Mouse (Mus musculus) monocyte, adult 2 months (primary cell): ENCODE results near the gene Gm2115.

ENCODE experiments used
- DNase-seq, 2 experiments: peaks; one replicate each; pipeline ENCODE4 v3.0.0; 2022; ENCODE audit warnings: low spot score in 2 of 2, low read depth in 1 of 2

Gene Gm2115

DNA sequence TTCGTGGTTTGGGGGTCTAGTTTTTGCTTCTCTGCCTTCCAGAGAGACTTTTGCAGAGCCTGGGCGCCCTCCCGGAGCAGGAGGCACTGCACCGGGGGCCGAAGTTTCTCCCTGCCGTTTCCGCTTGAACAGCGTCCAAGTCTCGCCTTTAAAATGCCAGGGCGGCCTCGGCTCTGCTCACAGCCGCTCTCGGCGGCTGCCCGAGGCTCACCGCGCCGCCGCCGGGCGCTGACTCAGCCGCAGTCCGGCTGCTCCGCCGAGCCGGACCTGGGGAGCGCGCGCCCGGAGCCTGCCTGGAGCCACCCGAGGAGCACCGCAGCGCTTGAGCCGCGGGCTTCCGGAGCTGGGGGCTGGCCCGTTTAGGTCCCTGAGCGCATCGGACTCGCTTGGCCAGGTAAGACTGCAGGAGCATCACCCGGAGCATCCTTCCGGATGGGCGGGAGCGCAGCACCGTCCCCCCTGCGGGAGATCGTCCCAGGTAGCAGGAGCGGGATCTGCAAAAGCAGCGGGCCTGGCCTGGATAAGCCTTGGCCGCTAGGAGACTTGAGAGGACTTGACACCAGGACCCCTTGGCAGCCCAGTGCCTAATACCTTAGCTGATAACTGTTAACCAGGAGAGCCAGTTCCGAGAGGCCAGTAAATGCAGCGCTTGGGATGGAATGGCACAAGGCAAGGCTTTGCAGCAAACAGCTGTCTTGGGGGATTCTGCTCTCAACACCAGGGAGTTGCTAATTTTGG is at the start of gene Gm2115:
TSS of gene Gm2115 (plus strand) at position 159 of the 738 bp plus-strand sequence.
- DNase-seq = no peak

DNA sequence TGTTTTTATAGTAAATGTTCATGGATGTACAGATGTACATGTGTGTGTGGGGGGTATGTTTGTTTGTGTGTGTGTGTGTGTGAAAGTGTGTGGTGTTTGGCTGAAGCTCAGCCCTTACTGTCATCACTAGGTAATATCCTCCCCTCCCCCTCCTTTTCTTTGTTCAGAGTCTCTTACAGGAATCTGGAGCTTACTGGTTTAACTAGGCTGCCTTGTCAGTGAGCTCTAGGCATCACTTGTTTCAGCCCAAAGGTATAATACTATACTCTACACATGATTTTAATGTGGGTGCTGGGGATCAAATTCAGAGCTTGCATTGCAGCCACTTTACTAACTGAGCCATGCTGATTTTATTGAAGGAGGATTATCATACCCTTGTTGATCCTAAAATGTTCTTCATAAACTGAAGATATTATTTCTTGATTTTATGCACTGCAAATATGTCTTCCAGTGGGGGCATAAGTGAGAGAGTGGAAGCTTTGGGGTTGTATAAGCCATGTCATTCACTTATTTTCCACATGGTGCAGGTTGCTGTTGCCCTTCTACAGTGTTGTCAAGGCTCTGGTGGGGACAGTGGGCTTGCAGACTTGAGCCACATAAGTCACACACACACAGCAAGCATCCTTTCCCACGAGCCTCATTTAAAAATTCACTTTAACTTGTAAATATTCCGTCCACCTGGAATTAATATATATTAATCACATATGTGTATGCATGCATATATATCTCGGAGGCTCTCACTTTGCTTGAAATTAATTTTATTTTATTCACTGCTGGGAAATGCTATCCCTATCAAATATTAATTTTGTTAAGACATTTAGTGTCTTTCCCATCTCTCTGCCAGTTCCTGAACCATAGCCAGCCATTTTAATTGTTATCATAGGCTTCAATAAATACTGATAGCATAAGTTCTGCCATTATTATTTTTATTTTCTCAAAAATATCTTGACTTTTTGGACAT is 45.0 kb upstream of the Gm2115 start:
- no peak for DNase-seq

DNA sequence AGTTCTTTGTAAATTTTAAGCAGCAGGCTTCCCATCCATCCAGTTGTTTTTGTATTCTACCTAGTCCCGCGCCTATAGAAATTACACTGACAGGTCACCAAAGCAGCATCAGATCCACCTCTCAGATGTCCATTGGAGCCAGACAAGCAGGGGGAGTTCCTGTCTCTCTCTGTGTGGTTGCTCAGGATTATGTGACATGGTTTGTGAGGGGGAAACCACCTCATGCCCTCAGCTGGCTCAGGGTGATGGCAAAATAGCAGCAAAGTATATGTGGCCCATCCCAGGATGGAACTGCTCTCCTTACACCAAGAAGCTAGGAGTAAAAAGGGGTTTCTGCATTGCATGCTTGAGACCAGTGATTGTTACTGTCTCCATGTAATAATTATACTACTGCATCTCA is 42.3 kb upstream of the Gm2115 start:
- DNase-seq = no peak

DNA sequence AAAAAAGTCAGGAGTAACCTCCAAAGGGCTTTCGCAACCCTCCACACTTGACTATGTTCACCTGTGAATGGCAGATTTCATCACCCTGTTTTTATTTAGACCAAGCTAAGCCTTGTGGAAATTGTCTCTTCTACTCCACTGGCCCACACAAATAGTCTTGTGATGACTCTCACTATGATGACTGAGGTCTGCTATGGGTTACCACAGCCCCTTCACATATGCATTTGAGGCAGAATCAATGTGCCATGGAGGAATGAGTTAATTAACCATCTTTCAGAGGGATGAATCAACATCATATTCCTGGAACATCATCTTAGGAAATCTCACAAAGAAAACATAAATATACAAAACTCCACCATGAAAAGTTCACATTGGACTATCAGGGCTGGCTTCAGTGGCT is 25.6 kb upstream of the Gm2115 start:
- no peak for DNase-seq

DNA sequence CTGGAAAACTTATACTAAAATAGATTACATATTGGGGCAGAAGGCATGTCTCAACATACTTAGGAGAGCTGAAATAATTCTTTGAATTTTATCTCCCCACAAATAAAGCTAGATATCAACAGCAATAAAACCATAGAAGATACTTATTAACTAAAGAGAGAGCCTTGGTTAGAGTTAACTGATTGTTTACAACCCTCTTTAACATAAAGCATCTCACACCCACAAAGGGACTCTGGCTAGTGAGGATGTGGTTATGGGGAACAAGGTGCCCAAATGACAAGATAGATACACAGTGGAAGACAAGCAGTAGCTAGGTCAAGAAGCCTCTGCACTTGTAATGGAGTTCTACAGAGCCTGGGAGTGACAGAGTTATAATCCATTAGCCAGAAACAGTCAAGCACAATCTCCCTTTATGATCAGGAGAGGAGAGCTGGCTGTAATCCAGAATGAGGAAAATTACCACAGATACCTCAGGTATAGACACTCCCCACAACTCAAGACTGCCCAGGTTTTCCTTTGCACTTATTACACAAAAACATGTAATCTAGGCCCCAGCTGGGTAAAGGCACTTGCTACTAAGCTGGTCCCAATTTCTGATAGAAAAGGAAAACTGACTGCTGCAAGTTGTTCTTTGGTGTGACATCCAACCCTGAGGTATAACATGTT is 10.1 kb upstream of the Gm2115 start:
- DNase-seq = no peak

DNA sequence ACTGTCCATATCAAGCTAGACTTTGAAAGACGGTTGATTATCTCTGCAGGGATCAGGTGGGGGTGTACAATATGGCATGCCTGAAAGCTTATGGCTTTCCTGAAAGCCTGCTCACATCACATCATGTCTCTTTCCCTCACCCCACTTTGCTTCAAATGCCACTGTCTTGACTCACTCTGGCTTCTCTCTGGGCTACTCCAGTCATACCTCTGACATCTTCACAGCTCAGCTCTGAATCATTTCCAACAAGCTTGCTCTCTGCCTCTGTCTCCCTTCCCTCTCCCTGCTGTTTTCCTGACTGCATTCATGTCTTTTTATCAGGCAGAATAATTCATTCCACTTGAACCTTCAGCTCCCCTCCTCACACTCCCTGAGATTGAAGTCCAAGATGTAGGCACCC is 7.4 kb upstream of the Gm2115 start:
- DNase-seq = no peak

DNA sequence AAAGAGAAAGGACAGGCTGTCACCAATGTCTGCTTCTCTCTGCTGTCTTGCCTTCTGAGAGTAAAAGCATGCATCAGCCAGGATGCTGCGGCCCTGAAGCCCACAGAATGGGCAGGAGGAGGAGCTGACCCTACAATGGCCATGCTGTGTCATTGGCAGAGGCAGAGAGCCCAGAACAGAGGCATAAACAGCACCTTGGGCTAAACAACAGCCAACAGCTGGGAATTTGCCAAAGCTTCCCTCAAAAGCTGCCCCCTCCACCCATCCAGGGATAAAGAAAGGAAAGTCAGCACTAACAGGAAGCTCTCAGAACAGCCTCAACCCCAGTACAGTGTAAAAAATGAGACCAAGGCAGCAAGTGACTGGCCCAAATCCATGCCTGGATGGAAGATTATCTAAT is 6.3 kb upstream of the Gm2115 start:
- no peak for DNase-seq

DNA sequence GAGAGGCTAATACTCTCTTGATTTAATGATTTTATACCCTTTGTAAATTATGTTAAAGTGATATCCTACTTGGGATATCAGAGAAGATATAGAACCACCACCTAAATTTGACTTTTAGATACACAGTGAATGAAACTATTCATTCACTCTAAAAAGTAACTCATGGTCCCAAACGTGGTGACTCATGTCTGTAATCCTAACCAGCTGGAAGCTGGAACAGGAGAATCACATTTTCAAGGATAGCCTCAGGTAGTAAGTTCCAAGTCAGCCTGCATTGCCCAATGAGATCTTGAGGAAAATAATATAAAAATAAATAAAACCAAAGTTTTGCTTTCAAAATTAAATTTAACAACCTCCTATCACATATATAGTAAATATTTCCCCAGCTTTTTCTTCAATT is 2.6 kb upstream of the Gm2115 start:
- no peak for DNase-seq

DNA sequence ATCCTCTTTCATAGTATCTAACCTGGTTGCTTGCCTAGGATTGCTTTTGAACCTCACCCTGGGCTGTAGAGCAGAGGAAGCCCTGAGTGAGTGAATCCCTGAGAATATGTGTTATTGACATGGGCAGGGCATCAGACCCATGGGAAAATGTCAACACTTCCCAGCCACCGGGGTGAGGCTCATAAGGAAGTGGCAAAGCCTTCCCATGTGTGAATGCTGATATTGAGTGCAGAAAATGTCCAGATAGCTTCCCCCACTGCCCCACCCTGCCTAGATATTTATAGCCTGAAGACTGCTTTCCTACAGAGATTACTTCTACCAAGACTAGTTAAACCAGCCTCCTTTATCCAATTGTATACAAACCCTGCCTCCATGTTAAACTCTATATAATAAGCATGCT is 4.0 kb downstream of the Gm2115 start:
- DNase-seq = no peak

DNA sequence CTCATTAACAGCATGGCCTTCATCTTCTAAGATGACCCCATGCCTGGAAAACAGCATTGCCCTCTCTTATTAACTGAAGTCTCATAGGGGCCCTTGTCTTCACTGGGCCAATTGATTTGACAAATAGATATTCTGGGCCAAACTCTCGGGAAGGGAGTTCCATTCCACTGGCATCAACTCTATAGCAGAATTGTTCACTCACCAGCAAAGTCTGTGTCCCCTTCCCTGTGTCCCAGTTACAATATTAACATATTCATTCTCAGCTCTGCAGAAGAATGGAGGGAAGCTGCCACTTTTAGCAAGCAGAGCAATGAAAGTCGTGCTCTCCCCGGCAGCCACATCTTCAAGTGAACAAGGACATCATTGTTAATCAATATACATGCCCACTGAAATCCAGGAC is 5.9 kb downstream of the Gm2115 start:
- no peak for DNase-seq

DNA sequence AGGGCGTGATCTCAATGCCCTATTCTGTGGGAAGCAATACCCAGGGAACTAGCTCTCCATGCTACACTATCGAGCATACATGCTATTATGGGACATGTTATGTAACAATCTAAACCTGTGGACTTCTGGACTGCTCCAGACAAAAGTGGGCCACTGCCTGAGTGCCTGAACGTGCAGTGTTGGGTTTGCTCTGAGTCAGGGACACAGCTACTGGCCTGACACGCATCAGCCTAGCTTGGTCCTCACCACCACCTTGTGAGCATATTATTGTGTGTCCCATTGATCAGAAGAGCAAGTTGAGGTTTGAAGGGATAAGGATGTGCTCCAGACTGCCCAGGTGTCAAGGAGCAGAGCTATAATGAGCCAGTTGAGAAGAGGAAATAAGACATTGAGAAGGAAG is 16.2 kb downstream of the Gm2115 start:
- DNase-seq = no peak

DNA sequence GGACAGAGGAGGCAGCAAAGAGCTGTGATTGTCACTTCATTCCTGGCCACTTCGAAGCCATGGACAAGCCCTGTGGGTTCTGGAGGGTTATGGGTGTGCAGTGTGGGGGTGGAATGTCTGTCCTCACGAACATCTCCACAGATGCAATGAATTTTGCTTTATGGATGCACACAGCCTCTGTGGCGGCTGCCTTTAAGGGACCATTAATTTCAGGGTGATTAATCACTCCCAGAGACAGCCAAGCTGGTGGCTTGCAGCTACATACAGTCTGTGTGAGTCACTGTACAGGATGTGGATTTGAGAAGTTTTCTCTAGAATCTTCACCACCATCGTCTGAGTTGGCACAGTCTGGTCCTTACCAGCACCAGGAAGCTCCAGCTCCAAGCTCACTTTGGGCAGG is 17.9 kb downstream of the Gm2115 start:
- DNase-seq = no peak

DNA sequence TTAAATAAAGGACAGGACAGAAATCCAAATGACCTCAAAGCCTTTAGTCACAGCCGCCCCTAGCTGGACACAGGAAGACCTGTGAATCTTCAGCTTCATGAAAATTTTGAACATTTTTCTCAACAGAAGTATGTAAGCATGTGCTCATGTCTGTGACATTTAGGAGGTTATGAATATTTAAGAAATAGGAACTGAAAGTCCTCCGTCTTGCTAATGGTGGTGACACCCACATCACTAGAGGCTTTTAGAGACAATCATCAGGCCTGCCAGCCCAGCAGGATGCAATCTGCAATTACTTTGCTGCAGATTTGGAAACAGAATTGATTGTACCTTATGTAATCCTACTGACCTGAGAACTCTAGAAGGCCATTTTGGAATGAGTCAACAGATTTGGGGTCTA is 22.7 kb downstream of the Gm2115 start:
- no peak for DNase-seq

DNA sequence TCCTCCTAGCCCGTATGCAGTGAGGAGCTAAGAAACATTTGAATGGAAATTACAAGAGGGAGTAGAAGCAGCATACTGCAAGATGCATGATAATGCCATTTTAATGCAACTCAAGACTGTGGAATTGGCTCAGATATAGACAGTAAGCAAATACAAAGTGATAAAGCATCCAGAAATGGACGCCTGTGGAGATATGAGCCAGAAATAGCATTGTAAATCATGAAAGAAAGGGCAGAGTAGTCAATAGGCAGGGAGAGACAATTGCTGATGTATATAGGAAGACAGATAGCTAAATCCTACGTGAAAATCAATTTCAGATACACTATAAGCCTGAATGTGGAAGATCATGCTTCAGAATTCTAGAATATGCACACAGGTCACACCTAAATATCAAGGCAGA is 26.5 kb downstream of the Gm2115 start:
- no peak for DNase-seq

DNA sequence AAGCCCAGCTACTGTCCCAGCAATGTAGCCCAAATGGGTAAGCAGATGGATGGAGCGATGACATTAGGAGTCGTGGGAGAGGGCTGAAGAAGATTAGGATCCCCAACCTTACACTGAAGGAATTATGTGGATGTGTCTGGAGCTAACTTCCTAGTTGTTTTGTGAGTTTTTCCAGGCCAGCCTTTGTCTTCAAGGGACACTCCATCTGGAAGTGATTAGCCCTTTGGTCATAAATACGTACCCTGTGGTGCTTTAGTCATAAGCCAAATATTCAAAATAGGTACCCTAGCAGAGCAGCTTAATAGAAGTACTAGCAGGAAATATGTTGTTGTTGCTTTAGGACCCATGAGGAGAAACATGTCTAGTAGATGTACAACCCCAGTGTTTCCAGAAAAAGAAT is 28.6 kb downstream of the Gm2115 start:
- no peak for DNase-seq

DNA sequence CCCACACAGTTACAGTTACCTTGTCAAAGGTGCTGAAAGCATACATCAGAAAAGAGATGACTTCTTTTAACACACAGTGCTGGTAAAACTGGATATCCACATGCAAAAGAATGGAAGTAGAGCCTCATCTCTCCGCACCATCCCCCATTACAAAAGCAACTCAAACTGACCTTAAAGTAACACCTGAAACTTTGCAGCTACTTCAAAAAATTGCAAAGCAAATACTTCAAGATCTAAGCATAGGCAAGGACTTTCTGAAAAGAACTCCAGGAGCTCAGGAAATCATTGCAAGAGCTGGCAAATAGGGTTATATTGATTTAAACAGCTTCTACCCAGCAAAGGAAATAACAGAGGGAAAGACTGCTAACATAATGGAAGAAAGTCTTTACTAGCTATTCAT is 31.7 kb downstream of the Gm2115 start:
- DNase-seq = no peak

DNA sequence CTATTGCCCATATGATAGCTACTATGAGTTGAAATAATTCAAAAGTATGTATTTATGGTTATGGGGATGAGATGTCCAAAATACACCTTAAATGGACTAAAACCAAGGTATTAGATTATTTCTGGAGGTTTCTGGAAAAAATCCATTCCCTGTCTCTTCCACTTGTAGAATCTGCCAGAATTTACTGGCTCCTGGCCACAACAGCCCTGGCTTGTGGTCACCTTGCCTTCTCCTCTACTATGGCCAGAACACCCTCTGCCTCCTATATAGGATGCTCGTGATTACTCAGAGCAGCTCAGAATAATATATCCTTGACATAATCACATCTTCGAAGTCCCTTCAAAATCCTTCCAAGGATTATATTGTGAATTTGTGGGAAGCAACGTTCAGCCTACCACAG is 35.5 kb downstream of the Gm2115 start:
- DNase-seq = no peak

DNA sequence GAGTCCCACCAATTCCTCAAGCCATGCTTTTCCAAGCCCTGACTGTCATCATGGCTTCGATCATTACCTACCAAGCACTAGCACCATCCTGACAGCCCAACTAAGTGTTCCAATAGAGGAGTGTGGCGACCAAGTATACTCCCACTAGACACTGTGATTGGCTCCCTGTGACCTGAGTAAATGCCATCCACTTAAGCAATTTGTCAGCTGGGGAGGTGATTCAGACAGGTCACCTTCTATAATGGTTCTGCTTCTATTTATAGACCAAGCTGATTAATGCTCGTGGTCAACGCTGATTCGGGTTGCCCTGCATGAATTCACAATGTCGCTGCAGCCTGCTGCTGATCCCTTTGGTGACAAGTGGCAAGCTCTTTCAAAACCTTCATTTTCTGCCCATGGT is 37.4 kb downstream of the Gm2115 start:
- DNase-seq = no peak

DNA sequence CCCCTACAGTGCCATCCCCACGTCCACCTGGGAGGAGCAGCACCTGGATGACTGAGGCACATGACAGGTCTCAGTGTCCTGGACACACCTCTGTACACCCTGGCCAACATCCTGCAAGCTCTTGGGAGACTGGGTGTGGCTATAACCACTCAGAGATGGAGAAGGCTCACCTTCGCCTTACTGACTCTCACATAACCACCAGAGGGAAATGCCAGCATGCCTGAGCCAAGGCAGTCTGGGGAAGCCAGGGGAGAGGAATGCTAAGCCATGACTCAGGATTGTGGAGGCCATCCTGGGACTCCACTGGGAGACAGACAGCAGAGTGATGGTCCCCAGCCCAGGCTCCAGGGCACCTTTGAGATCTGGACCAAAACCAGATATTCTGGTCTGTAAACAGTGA is 48.3 kb downstream of the Gm2115 start:
- no peak for DNase-seq

DNA sequence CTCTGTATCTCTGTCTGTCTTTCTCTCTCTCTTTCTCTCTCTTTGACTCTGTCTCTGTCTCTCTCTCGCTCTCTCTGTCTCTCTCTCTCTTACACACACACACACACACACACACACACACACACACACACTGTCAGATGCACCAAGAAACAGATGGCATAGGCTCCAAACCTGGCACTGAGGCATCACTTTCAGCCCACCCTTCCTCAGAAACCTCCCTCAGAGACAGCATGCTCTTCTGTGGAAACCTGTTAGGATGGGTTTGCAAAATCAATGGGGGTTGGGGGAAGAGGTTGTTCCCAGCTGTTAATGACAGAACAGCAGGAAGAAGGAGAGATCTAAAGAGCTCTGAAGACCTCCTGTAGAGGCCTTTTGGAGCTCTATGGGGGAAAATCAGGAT is 50.1 kb downstream of the Gm2115 start:
- no peak for DNase-seq

DNA sequence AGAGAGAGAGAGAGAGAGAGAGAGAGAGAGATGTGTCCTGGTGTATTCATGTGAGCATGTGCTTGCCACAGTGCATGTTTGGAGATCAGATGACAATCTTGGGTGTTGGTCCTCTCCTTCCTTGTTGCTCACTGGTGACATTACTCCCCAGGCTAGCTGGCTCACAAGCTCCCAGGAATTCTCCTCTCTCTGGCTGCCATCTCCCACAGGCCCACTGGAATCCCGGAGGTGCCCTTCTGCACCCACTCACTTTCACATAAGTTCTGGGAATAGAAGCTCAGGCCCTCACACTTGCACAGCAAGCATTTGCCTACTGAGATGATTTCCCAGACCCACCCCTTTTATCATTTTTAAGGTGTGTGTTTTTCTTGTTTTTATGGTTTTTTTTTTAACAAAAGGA is 51.0 kb downstream of the Gm2115 start:
- no peak for DNase-seq

DNA sequence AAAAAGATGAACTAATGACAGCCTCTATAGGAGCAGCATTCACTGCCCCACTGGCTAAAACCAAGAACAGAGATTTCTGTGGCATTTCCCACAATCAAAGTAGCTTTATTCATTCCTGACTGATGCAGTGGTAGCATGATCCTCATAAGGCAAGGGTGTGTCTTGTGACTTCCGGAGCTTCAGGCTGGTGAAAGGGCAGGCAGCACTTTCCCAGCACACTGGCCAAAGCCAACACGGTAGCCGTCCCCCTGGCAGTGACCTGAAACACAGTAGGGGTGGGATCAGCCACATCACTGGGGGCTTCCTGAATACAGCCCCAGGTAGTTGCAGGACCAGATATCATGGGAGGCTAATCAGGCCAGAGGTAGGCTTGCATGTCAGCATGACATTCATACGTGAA is 56.3 kb downstream of the Gm2115 start:
- no peak for DNase-seq
